Mouse (Mus musculus) c-Kit-positive CD71-negative TER-119-negative erythroid progenitor cells, embryonic 14.5 days (primary cell): ENCODE results near the gene Zic1.

ENCODE experiments used
- DNase-seq: peaks from one replicate; pipeline ENCODE4 v3.0.0-alpha.2; 2013; ENCODE audit warnings: low read depth

The Zic1 gene

GRCm38 (mm10) chr9:91384136-91384500 lies 18.5 kb upstream of the Zic1 start:
- no peak for DNase-seq

DNA sequence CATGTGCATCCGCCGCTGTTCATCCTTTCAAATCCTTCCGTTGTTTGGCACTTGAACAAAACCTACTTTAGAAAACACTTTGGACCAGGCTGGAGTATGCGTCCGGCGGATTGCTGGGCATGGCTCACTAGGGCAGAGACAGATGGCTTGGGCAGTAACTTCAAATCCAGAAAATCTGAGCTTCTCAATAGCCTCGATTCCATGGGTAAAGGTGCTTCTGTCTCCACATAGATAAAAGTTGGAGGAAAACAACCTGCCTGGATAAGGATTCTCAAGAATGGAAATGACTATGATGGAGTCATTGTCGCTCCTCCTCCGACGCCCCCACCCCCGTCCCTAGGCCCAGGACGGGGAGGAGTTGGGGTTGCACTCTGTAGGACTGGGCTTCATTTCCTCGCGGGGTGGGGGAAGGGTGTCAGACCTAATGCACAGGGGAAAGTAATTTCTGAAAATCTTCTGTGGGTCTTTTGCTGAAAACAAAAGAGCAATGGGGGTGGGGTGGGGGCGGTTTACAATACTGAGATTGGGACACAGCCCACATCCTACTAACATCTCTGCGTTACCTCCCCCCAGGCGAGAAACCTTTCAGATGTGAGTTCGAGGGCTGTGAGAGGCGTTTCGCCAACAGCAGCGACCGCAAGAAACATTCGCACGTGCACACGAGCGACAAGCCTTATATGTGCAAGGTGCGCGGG lies 18.0 kb upstream of the Zic1 start:
- DNase-seq = no peak

GRCm38 (mm10) chr9:91382471-91383255 lies 17.1 kb upstream of the Zic1 start:
- no peak for DNase-seq

GRCm38 (mm10) chr9:91382111-91382379 lies 16.4 kb upstream of the Zic1 start:
- DNase-seq = no peak

- no peak for DNase-seq
Measured at GRCm38 (mm10) chr9:91381284-91382110, 15.9 kb upstream of the Zic1 start.

- no peak for DNase-seq
Measured at GRCm38 (mm10) chr9:91380458-91380914, 14.9 kb upstream of the Zic1 start.

- no peak for DNase-seq
Measured at GRCm38 (mm10) chr9:91379781-91380457, 14.3 kb upstream of the Zic1 start.

DNA sequence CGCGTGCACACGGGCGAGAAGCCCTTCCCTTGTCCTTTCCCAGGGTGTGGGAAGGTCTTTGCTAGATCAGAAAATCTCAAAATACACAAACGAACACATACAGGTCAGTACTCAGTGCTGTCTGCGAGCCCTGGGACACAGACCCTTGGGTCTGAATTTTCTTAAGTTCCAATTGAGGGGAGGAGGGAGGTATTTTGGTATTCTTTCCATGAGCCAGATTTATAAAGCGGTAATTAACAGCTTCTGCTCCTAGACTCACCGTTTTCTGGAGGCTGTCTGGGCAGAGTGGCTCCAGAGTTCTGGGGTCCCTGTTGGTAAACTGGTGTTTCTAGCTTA lies 13.7 kb upstream of the Zic1 start:
- DNase-seq = no peak

DNA sequence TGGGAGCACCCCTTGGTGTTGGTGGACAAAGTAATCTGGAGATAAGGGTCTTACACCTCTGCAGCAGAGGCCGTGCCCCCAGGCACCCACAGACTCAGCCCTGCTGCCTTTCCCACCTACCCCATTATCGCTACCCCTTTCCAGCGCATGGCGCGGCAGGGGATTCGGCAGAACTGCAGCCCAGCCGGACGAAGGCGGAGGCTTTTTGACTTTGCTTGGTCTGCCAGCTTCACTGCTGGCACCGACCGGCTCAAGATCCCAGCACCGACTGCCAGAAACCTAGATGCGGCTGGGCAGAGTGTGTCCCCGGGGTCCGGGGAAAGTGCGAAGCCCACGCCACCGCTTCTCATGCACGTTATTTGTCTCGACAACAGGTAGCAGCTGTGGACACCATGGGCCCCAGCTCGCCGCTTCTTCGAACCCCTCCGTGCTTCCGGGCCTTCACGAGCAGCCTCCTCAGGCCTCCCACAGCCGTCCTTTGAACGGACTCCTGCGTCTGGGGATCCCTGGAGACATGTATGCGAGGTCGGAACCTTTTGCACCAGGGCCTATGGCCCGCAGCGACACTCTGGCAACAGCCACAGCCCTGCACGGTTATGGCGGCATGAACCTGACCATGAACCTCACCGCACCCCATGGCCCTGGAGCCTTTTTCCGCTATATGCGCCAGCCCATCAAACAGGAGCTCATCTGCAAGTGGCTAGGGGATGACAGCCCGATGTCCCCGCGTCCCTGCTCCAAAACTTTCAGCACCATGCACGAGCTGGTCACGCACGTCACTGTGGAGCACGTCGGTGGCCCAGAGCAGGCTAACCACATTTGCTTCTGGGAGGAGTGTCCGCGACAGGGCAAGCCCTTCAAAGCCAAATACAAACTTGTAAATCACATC lies 13.0 kb upstream of the Zic1 start:
- DNase-seq = no peak

GRCm38 (mm10) chr9:91377873-91378150 lies 12.2 kb upstream of the Zic1 start:
- no peak for DNase-seq

DNA sequence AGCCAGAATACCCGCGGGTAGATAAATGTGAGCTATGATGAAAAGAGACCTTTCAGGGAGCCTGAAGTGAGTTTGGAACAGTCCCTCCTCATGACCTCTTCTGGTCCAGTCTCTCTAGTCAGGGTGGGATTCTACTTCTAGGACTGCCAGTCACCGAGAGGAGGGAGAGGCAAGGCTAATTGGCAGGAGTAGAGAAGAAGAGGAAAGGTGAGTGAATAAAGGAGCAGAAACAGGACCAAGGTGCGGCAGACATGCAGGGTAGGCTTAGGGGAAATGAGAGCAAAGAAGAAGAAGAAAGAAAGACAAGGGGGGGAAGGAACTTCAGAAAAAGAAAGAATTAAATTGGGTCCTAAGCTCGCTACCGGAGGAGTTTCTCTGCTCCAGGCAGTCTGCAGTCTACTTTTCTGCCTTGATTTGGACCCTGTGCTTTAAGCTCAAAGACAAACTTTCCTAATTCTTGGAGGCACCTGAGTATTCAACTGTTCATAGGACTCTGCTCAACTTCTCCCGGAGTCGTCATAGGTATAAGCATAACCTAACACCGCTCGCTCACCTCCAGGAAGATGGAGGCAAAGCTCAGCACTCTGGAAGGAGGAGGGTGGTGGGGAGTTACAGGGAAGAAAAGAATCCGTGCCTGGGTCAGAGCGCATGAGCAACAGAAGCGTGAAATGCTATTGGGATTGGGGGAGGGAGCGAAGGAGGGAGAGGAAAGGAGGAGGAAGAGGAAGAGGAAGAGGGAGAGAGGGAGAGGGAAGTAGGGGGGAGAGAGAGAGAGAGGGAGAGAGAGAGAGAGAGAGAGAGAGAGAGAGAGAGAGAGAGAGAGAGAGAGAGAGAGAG lies 11.6 kb upstream of the Zic1 start:
- DNase-seq = no peak

DNA sequence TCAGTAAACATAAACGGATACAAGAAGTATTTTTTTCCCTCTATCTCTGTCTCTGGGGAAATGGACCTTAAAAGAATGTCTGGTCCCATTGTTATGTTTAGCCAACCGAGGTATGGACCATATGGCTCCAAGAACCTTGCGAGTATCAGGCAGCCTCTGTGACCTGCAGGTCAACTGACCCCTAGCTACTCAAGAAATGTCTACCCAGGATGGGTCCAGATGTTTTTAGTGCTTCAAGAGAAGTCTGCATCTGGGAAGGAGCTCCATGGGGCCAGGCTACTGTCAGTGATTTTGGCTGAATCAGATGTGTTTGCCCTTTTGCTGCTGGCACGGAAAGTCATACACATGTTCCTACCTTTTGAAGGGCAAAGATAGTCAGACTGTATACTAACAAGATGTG lies 9.1 kb upstream of the Zic1 start:
- DNase-seq = no peak

- DNase-seq = no peak
Measured at GRCm38 (mm10) chr9:91373811-91374575, 8.4 kb upstream of the Zic1 start.

DNA sequence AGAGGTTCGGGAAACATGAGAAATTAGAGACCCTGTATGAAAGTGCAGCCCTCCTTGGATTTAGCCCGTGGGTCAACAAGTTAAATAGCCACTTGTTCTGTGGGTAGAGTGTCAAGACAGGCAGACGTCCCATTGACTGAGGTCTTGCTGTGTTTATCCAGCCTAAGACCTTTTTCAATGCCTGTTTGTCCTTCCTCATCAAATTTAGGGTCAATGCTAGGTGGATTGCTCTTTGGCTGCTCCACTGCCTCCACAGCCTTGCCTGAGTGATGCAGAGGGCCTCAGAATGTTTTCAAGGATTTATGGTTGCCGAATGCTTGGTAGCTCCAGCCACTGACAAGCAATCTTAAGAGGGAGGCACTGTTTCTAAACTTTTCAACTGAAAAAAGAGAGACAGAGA lies 6.0 kb upstream of the Zic1 start:
- DNase-seq = no peak

- no peak for DNase-seq
Measured at GRCm38 (mm10) chr9:91371011-91371410, 5.4 kb upstream of the Zic1 start.

DNA sequence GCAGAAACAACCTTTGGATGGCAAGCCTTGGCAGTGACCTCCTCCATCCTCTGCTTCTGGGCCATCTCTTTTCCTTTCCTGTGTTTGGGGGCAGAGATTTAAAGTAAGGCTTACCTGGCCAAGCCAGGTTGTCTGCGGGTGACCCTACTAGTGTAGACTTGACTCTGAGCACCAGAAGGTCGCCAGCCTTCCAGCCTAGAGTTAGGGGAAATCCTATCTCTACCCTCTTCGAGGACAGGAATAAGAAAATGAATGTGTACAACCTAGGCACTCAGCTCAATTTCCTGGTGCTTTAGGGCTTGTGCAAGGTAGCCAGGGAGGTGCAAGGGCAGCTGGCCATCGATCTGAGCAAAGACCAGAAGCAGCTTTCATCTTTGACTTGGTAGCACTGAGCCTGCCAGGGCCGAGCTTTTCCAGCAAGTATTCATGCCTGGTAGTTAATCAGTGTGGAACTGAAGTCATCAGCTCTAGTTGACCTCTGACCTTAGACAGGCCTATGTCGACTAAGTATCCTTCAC lies 4.6 kb upstream of the Zic1 start:
- DNase-seq = no peak

DNA sequence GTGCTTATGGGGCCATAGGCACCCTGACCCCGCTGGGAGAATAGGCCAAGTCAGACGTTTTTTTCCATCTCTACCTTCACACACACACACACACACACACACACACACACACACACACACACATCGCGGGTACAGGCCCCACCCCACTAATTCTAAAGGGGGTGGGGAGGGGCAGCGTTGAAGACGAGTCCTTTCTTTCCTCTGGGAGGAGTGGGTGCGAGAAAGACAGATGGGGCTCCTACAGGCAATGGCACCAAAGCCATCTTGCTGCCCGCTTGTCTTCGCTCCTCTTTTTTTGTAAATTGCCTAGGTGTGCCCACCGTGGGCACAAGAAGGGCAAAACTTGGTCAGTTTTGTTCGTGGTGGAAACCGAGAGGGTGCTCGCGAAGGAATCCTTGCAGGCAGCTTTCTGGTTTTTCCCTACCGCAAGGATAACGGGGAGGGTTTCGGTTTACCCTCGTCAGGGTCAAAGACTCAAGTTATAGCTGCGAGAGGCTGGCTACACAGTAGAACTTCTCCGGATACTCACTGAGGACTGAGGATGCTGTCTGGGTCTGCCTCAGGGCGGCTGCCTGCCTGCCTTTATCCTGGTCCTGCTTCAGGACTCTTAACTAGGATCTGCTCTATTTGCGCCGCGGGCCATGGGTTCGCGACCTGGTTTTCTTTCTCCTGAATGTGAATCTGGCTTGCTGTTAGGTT lies 3.8 kb upstream of the Zic1 start:
- no peak for DNase-seq

DNA sequence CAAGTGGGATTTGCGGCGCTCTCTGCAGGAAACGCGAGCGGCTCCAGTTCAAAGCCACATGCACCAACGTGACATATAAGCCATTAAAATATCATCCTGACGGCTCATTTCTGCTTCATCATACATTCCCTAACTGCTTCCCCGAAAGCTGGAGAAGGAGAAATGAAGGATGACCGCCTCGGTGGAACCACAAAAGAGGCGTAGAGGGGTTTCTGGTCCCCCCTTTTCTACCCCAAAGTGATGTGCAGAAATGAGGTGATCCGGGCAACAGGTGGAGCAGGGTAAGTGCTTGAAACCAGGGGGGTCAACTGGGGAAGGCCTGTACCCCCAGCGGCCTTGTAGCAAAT lies 3.3 kb upstream of the Zic1 start:
- DNase-seq = no peak

- no peak for DNase-seq
Measured at GRCm38 (mm10) chr9:91368150-91368549, 2.5 kb upstream of the Zic1 start.
